Mouse (Mus musculus) kidney, postnatal 10 days (tissue): ENCODE measurements at regions not wholly inside any gene's neighbourhood (a gene's known extent, or its start where the extent isn't known, plus 50 kb on each side); places are given as distances from the start of the nearest gene placed in this dataset.

ENCODE experiments used
- DNase-seq: peaks from one replicate; pipeline ENCODE4 v3.0.0; 2021; ENCODE audit warnings: mixed read lengths

DNA sequence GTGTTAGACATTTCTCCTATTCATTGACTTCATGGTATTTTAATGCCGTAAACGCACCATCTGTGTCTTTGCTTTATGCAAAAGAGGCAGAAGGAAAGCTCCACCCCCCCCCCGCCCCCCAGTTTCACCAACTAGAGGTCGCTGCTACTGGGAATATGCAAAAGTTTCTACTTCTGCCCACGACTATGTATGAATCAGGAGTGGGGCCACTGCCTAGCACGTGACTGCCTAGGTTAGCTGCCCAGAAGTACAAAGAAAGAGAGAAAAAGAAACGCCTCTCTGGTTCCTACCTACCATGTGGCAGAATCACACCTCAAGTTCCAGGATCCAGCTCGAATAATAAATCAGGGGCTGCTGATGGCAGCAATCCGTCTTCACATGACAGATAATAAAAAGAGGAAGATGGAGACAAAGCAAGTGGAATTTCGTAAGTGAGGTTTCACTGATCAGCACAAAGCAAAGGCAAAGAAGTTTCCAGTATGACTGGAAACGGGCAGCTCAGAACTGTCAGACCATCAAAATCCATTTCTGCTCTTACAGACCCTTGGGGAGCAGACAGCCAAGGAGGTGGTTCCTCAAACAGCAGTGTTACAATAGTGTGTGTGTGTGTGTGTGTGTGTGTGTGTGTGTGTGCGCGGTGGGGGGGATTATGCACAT, 108.9 kb upstream of the Ppm1h start:
- DNase-seq = no peak

GRCm38 (mm10) chr10:122570909-122571551, 107.5 kb upstream of the Ppm1h start:
- DNase-seq = peak; percentile 13

DNA sequence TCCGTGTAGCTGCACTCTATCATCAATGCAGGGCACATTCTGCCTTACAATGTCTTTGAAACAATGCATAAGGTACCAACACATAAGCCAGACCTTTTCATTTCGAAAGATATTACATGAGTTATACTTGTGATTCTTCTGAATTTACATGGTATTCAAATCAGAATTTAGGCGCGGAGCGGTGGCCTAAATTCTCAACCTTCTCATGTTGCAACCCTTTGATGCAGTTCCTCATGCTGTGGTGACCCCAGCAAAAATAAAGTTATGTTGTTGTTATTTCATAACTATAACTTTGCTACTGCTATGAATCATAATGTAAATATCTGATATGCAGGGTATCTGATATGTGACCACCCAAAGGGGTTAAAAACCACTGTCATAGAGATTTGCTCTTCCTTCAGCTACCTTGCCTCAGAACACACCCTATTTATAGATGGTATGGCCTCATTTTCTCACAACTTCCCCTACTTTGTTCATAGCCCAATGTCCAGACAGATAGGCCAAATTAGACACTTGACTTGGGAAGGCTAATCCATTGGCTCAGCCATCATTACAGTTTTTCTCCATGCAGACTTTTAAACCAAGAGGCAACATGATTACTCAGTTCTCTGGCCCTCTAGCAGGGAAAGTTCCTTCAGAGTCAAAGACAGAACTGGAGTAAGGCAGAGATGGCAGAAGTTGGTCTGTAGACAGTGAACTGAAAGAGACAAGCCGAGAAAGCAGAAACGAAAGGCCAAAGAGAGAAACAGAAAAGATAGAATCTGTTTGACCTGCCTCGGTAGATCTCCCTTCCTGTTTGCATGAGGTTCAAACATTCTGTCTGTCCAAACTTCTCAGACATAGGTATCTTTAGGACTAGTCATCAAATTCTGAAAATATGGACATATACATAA, 102.1 kb upstream of the Ppm1h start:
- DNase-seq = no peak

DNA sequence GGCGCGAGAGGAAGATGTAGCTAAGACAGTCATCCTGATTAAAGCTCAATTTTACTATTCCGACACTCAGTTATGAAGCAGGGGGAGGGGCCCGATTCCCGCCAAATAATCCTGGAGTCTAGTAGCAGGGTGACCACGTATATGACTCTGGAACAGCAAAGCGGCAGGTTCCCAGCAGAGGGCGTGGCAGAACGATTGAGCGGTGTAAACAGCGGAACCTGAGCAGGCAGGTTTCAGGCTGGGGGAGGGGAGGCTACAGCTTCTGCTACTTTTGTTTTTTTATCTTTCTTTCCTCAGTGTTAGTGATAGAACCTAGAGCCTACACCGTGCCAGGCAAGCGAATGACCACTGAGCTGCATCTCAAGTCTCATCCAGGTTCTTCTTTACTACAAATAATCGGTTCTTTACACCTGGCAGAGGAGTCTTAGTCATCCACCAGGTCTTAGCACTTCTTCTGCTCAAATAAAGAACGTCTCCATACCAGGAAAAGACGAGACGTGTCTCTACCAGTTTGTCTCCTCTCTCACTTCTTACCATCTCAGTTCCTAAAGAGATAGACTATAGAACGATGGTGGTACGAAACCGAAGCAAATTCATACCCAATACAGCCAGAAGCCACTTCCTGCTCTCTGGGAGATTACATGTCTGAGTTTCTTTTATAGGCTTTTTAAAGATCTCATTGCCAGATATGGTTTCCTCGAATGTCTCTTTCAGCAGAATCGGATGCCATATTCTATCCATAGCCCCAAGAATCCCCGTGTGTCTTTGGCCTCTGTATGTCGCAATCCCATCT, 100.2 kb upstream of the Ppm1h start:
- peak; percentile 51 for DNase-seq

DNA sequence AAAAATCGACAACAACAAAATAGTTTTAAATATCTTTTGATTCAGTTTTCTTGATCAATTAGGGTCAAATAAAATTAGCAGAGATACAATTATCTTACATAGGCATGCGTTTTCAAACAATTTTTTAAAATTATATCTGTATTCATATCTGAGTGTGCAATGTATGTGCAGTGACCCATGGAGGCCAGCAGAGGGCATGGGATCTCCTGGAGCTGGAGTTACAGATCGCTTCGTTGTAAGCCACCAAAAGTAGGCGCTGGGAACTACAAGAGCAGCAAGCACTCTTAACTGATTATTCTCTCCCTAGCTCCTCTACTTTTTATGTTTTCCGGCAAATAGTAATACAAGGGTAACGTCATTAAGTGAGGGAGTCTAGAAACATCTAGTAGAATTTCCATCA, 97.5 kb upstream of the Ppm1h start:
- DNase-seq = no peak

DNA sequence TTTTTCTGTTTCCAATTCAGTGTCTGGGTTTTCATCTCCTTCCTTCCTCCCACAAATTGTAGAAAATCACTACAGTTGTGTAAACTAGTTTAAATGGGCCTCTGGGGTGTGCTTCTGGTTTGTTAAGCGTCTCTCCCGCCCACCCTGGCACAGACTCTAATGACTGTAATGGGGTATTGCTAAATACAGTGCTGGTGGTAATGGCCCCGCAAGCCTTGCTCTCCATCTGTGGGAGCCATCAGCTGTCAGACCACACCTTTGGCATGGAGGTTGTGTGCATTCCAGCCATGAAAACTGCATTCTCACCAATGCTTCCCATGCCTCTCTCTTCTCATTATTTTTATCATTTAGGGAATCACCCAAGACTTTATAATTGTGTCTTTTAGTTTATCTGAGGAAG, 91.0 kb upstream of the Ppm1h start:
- no peak for DNase-seq

DNA sequence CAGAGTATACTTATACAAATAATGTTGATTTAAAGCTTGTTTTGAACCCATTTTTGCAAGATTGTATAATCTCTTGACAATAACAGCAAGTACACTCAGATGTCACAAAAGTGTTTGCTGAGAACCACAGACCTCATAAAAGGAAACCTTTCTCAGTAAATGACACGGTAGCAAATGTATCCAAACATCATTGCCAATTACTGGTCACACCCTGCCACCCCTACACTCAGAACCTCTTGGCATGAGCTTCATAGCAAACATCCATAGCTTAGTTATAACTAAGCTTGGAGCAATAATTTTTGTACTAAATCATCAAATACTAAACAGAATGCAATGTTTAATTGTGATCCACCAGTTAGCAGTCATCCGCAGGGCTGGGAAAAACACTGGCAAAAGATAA, 79.1 kb upstream of the Ppm1h start:
- no peak for DNase-seq

DNA sequence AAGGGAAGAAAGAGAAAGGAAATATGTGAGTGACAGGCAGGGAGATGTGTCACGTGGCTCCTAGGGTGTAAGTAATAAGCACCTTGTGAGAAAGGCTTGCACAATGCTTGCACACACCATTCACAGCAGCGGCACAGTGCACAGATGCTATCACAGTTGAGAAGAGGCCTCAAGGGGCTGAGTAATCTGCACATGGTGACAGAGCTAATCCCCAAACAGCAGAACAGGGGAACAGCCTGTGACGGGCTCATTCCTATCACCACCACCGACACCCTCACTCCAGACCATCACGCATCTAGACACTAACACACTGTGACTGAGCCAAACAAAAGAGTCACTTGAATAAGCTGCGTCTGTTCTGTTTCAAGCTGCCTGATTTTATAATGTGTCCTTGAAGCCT, 76.2 kb upstream of the Ppm1h start:
- DNase-seq = no peak

GRCm38 (mm10) chr10:122603960-122604359, 74.6 kb upstream of the Ppm1h start:
- DNase-seq = no peak

DNA sequence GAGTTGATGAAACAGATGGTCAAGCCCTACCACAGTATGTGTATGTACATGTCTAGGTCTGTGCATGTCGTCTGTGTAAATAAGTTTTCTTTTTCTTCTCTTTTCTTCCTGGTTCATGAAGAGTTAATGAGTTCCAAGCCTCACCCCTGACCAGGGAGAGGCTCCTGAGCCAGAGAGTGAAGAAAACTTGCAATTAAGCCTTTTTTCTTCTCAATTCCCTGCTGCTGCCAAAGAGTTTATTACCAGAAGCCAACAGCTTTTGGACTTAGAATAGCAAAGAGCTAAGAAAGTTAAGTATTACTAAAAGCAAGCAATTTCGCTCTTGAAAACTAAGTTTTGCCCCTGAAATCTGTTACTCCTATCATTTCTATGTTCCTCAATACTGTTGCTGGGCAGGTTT, 65.3 kb upstream of the Ppm1h start:
- DNase-seq = peak; percentile 8

- DNase-seq = peak; percentile 33
These were observed 64.7 kb upstream of the Ppm1h start for GRCm38 (mm10) chr10:122613891-122614290.

GRCm38 (mm10) chr10:122614720-122615119, 63.8 kb upstream of the Ppm1h start:
- peak; percentile 13 for DNase-seq

DNA sequence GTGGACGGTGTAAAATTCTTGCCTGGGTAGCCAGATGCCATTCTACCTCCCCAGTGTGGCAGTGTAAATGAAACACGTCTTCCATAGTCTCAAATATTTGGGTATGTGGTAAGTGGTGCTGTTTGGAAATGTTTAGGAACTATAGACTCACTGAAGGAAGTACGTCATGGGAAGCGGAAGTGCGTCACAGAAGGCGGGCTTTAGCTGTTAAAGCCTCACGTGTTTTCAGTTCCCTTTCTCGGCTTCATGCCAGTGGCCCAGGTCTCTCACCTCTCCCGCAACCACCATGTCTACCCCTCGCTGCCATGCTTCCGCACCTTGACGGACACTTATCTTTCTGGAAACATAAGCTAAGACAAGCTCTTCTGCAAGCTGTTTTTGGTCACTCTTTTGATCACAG, 62.9 kb upstream of the Ppm1h start:
- no peak for DNase-seq

- DNase-seq = no peak
These were observed 62.2 kb upstream of the Ppm1h start for GRCm38 (mm10) chr10:122616385-122616784.

- DNase-seq = no peak
These were observed 59.7 kb upstream of the Ppm1h start for GRCm38 (mm10) chr10:122618854-122619253.

DNA sequence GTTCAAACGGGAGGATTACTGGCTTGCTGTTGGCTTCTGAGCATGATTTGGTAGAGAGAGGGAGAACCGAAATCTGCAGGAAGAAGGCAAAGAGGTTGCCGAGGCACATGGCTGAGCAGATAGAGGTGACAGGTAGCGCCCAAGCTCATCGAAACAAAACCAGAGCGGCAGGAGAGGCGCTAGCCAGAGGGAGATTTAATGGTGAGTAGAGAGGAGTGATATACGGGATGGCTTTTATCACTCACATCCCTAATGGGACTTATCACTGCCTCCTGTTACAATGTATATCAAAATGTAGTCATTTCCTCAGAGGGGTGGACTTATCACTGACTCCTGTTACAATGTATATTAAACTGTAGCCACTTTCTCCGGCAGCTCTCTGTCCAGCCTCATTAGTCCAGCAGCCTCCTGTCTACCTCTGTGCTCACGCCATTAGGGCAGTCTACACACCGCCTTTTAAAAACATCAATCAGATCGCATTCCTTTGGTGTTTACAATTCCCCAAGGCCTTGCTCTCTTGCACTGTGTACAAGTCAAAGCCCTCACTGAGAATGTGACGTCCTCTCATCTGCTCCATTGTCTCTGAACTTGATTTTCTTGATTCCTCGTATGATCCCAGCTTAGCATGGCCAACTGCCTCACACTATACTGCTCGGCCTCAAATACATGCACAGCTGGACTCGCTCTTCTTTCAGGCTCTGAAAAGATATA, 59.0 kb upstream of the Ppm1h start:
- no peak for DNase-seq
